8 mouse cellular contexts compared by ENCODE assay signal in genomic region chr17:27203358-27204074, GRCm38 (mm10). TPM values are rescaled to one million over a fixed set of nuclear protein-coding genes. Genes with fewer than 3 reads are reported as not detected.
DNase-seq lines count a peak whose midpoint lies in the region; ATAC-seq lines count a peak whose summit lies in the region.

No protein-coding gene starts in this region.

- H3K4me3 ChIP-seq in brown adipose tissue, adult 24 weeks (ENCODE audit: insufficient read depth, low read depth, low read length), result peak overlapping the region; percentile 88
- H3K4me3 ChIP-seq in forebrain, embryonic 12.5 days (replicated peaks), result peak overlapping the region; percentile 97
- peak overlapping the region; percentile 58 for H3K4me3 ChIP-seq in intestine, embryonic 14.5 days (ENCODE audit: low read depth, low read length)
- H3K4me3 ChIP-seq in stomach, embryonic 14.5 days (ENCODE audit: low read depth, low read length), result peak overlapping the region; percentile 85

- H3K27me3 ChIP-seq in forebrain, embryonic 12.5 days, result 0 out of 2 replicates have a peak, but pooled peaks cover 4% of the 10 kb centered on the region
- H3K27me3 ChIP-seq in intestine, embryonic 14.5 days (replicated peaks; ENCODE audit: control insufficient read depth, insufficient read depth, low read length), result no peaks in the 10 kb centered on the region
- no peaks in the 10 kb centered on the region for H3K27me3 ChIP-seq in stomach, embryonic 14.5 days (ENCODE audit: control insufficient read depth, insufficient read depth, low read length)

- H3K9ac ChIP-seq in forebrain, embryonic 12.5 days, result peak overlapping the region; percentile 98
- H3K9ac ChIP-seq in intestine, embryonic 14.5 days (ENCODE audit: low read length), result peak overlapping the region; percentile 92
- H3K9ac ChIP-seq in stomach, embryonic 14.5 days (replicated peaks; ENCODE audit: low read depth, low read length), result peak overlapping the region; percentile 95

- DNase-seq in ovary, postnatal 14 days (ENCODE audit: low spot score), result peak; percentile 36
- no peak for DNase-seq in ovary, adult 18-20 months (ENCODE audit: low spot score)
- peak; percentile 75 for DNase-seq in intestine, embryonic 14.5 days (ENCODE audit: low spot score)
- peak; percentile 57 for DNase-seq in lung, postnatal 10 days
- DNase-seq in right cerebral cortex, postnatal 10 days (ENCODE audit: low spot score in 2 of 2), result no peak

- WGBS in forebrain, embryonic 12.5 days, result under 1% methylated on average over 67 of the region's 74 CpGs
- WGBS in intestine, embryonic 14.5 days, result under 1% methylated on average over 46 of the region's 74 CpGs
- under 1% methylated on average over 65 of the region's 74 CpGs for WGBS in stomach, embryonic 14.5 days

- H3K4me1 ChIP-seq in brown adipose tissue, adult 24 weeks (ENCODE audit: control insufficient read depth, insufficient read depth, insufficient read length, low read length), result peaks cover 5% of the 10 kb centered on the region
- H3K4me1 ChIP-seq in forebrain, embryonic 12.5 days, result peaks cover 41% of the 10 kb centered on the region
- H3K4me1 ChIP-seq in intestine, embryonic 14.5 days (replicated peaks; ENCODE audit: control insufficient read depth, insufficient read depth, low read length), result peaks cover 37% of the 10 kb centered on the region
- H3K4me1 ChIP-seq in stomach, embryonic 14.5 days (ENCODE audit: control insufficient read depth, insufficient read depth, low read length), result peaks cover 15% of the 10 kb centered on the region; the same call in 1 of the 2 replicates

- no peaks in the 10 kb centered on the region for H3K9me3 ChIP-seq in forebrain, embryonic 12.5 days
- no peaks in the 10 kb centered on the region for H3K9me3 ChIP-seq in intestine, embryonic 14.5 days (ENCODE audit: control insufficient read depth, low read length)
- H3K9me3 ChIP-seq in stomach, embryonic 14.5 days (ENCODE audit: control insufficient read depth, low read depth, low read length), result no peaks in the 10 kb centered on the region

- H3K4me2 ChIP-seq in forebrain, embryonic 12.5 days, result peak overlapping the region; percentile 80
- H3K4me2 ChIP-seq in intestine, embryonic 14.5 days (ENCODE audit: low read length), result peak overlapping the region; percentile 86
- H3K4me2 ChIP-seq in stomach, embryonic 14.5 days (replicated peaks; ENCODE audit: low read depth, low read length), result peak overlapping the region; percentile 89

- peak; percentile 54 for ATAC-seq in forebrain, embryonic 12.5 days (ENCODE audit: low FRiP score)
- peak; percentile 65 for ATAC-seq in intestine, embryonic 14.5 days (replicated peaks; ENCODE audit: low FRiP score, low TSS enrichment, low read depth)
- ATAC-seq in stomach, embryonic 14.5 days (ENCODE audit: insufficient number of reproducible peaks, insufficient read depth, low FRiP score, low read depth), result peak; percentile 40; the same call in 1 of the 2 replicates

- peak overlapping the region; percentile 59 for H3K27ac ChIP-seq in brown adipose tissue, adult 24 weeks (replicated peaks; ENCODE audit: low read depth, low read length)
- H3K27ac ChIP-seq in forebrain, embryonic 12.5 days, result peak overlapping the region; percentile 97
- peak overlapping the region; percentile 90 for H3K27ac ChIP-seq in intestine, embryonic 14.5 days (ENCODE audit: low read depth)
- peak overlapping the region; percentile 96 for H3K27ac ChIP-seq in stomach, embryonic 14.5 days (ENCODE audit: low read length)

- peaks cover 40% of the 10 kb centered on the region for H3K36me3 ChIP-seq in forebrain, embryonic 12.5 days (replicated peaks)
- H3K36me3 ChIP-seq in intestine, embryonic 14.5 days (ENCODE audit: control insufficient read depth, insufficient read depth, low read length), result peaks cover 32% of the 10 kb centered on the region
- peaks cover 29% of the 10 kb centered on the region for H3K36me3 ChIP-seq in stomach, embryonic 14.5 days (ENCODE audit: control insufficient read depth, insufficient read depth, low read length)

RNA-seq across cellular contexts. Expression of gene Lemd2, which starts 0.8 kb away (rescaled TPM):
- 12.3 and 19.7 TPM in 2 replicates for polyA plus RNA-seq in brown adipose tissue, adult 24 weeks (2012; ENCODE audit: insufficient read depth, insufficient read length, missing spikeins)
- polyA plus RNA-seq in forebrain, embryonic 12.5 days (2016; fragmentation: Nextera tagmentation; extraction: Ambion mirVana), result 30.6 and 30.8 TPM in 2 replicates
- 13.4 and 15.7 TPM in 2 replicates for polyA plus RNA-seq in intestine, embryonic 14.5 days (2014; fragmentation: Nextera tagmentation; extraction: Ambion mirVana)
- polyA plus RNA-seq in stomach, embryonic 14.5 days (2014; fragmentation: Nextera tagmentation; extraction: Ambion mirVana), result 11.3 and 11.6 TPM in 2 replicates

RNA-seq across cellular contexts. Expression of gene Ip6k3, which starts 35.9 kb away (rescaled TPM):
- polyA plus RNA-seq in brown adipose tissue, adult 24 weeks (2012; ENCODE audit: insufficient read depth, insufficient read length, missing spikeins), result 0.44 TPM in 1 of 2 replicates, not detected in the other
- polyA plus RNA-seq in forebrain, embryonic 12.5 days (2016; fragmentation: Nextera tagmentation; extraction: Ambion mirVana), result 0.13 TPM in 1 of 2 replicates, not detected in the other
- 0.39 TPM in 1 of 2 replicates, not detected in the other for polyA plus RNA-seq in intestine, embryonic 14.5 days (2014; fragmentation: Nextera tagmentation; extraction: Ambion mirVana)
- polyA plus RNA-seq in stomach, embryonic 14.5 days (2014; fragmentation: Nextera tagmentation; extraction: Ambion mirVana), result 0.13 TPM in 1 of 2 replicates, not detected in the other

Comparison
In these comparisons a context has a peak if more than half of its experiments do, and no peak if none do; other contexts are left out.
1. DNase-seq: peak in ovary, postnatal 14 days (single experiment), intestine, embryonic 14.5 days (single experiment) and lung, postnatal 10 days (single experiment); none in ovary, adult 18-20 months (single experiment) and right cerebral cortex, postnatal 10 days (0 of 2).
2. Peak in every context shown above with its lines, with median percentiles within 50 percentile points of each other: H3K27ac ChIP-seq, H3K4me3 ChIP-seq, ATAC-seq, H3K4me2 ChIP-seq and H3K9ac ChIP-seq.